Mouse (Mus musculus): Measurements from ENCODE around the gene Nras. TPM values are rescaled to one million over a fixed set of nuclear protein-coding genes. Genes with fewer than 3 reads are reported as not detected.
A peak's percentile ranks its signal among the peaks of the same experiment; 100 is the strongest.

Nras gene
- polyA plus RNA-seq, 1 experiment from 2014 or later: 102 TPM

GRCm38 (mm10) chr3:103081861-103082453 is 23.9 kb downstream of the Nras start:
- Histone ChIP-seq H3K4me3 (ENCODE audit: low read depth, low read length) (no peak overlapping the region), H3K4me1 (replicated peaks; ENCODE audit: control insufficient read depth, insufficient read depth, low read length) (no peaks in the 10 kb centered on the region), H3K27me3 (replicated peaks; ENCODE audit: control insufficient read depth, insufficient read depth, low read length) (no peaks in the 10 kb centered on the region), H3K4me2 (no peak overlapping the region), H3K36me3 (ENCODE audit: control insufficient read depth, insufficient read depth, low read length) (no peaks in the 10 kb centered on the region), H3K9me3 (ENCODE audit: control insufficient read depth, low read length) (no peaks in the 10 kb centered on the region), H3K9ac (ENCODE audit: low read depth, low read length) (no peak overlapping the region), H3K27ac (ENCODE audit: low read depth, low read length) (no peak overlapping the region)
- 86% methylated on average over 17 of the region's 17 CpGs for WGBS
- DNase-seq (ENCODE audit: low spot score) (no peak), ATAC-seq (replicated peaks; ENCODE audit: low FRiP score) (no peak)

- no peak overlapping the region for H3K9ac ChIP-seq (ENCODE audit: low read depth, low read length)
- H3K9me3 ChIP-seq (ENCODE audit: control insufficient read depth, low read length): no peaks in the 10 kb centered on the region
- ATAC-seq (replicated peaks; ENCODE audit: low FRiP score): peak; percentile 39; the same call in 1 of the 2 replicates
- DNase-seq (ENCODE audit: low spot score): no peak
- H3K36me3 ChIP-seq (ENCODE audit: control insufficient read depth, insufficient read depth, low read length): no peaks in the 10 kb centered on the region
- H3K4me2 ChIP-seq: no peak overlapping the region
- no peak overlapping the region for H3K4me3 ChIP-seq (ENCODE audit: low read depth, low read length)
- H3K27ac ChIP-seq (ENCODE audit: low read depth, low read length): no peak overlapping the region
- no peaks in the 10 kb centered on the region for H3K27me3 ChIP-seq (replicated peaks; ENCODE audit: control insufficient read depth, insufficient read depth, low read length)
- WGBS: 78% methylated on average over 5 of the region's 5 CpGs
- H3K4me1 ChIP-seq (replicated peaks; ENCODE audit: control insufficient read depth, insufficient read depth, low read length): no peaks in the 10 kb centered on the region
These were observed 24.7 kb downstream of the Nras start for GRCm38 (mm10) chr3:103082761-103083160.

GRCm38 (mm10) chr3:103085986-103086385 is 27.9 kb downstream of the Nras start:
- Histone ChIP-seq H3K4me2 (no peak overlapping the region), H3K27me3 (replicated peaks; ENCODE audit: control insufficient read depth, insufficient read depth, low read length) (0 out of 2 replicates have a peak, but pooled peaks cover 2% of the 10 kb centered on the region), H3K36me3 (ENCODE audit: control insufficient read depth, insufficient read depth, low read length) (no peaks in the 10 kb centered on the region), H3K9me3 (ENCODE audit: control insufficient read depth, low read length) (no peaks in the 10 kb centered on the region), H3K4me3 (ENCODE audit: low read depth, low read length) (no peak overlapping the region), H3K9ac (ENCODE audit: low read depth, low read length) (no peak overlapping the region), H3K4me1 (replicated peaks; ENCODE audit: control insufficient read depth, insufficient read depth, low read length) (no peaks in the 10 kb centered on the region), H3K27ac (ENCODE audit: low read depth, low read length) (no peak overlapping the region)
- DNase-seq (ENCODE audit: low spot score) (no peak), ATAC-seq (replicated peaks; ENCODE audit: low FRiP score) (no peak)
- 76% methylated on average over 3 of the region's 3 CpGs for WGBS

GRCm38 (mm10) chr3:103091753-103092152 is 33.7 kb downstream of the Nras start:
- ATAC-seq (replicated peaks; ENCODE audit: low FRiP score) (no peak), DNase-seq (ENCODE audit: low spot score) (no peak)
- H3K36me3 ChIP-seq (ENCODE audit: control insufficient read depth, insufficient read depth, low read length): no peaks in the 10 kb centered on the region
- no peak overlapping the region for H3K9ac ChIP-seq (ENCODE audit: low read depth, low read length)
- H3K9me3 ChIP-seq (ENCODE audit: control insufficient read depth, low read length): no peaks in the 10 kb centered on the region
- 0 out of 2 replicates have a peak, but pooled peaks cover 2% of the 10 kb centered on the region for H3K27me3 ChIP-seq (replicated peaks; ENCODE audit: control insufficient read depth, insufficient read depth, low read length)
- H3K4me3 ChIP-seq (ENCODE audit: low read depth, low read length): no peak overlapping the region
- no peak overlapping the region for H3K27ac ChIP-seq (ENCODE audit: low read depth, low read length)
- H3K4me1 ChIP-seq (replicated peaks; ENCODE audit: control insufficient read depth, insufficient read depth, low read length): 0 out of 2 replicates have a peak, but pooled peaks cover 3% of the 10 kb centered on the region
- H3K4me2 ChIP-seq: no peak overlapping the region
- WGBS: 88% methylated on average over 2 of the region's 2 CpGs

- Histone ChIP-seq H3K36me3 (ENCODE audit: control insufficient read depth, insufficient read depth, low read length) (no peaks in the 10 kb centered on the region), H3K9ac (ENCODE audit: low read depth, low read length) (no peak overlapping the region), H3K4me3 (ENCODE audit: low read depth, low read length) (no peak overlapping the region), H3K27ac (ENCODE audit: low read depth, low read length) (no peak overlapping the region), H3K9me3 (ENCODE audit: control insufficient read depth, low read length) (no peaks in the 10 kb centered on the region), H3K4me2 (peak overlapping the region; percentile 22; the same call in 1 of the 2 replicates), H3K4me1 (replicated peaks; ENCODE audit: control insufficient read depth, insufficient read depth, low read length) (no peaks in the 10 kb centered on the region; the same call in 1 of the 2 replicates), H3K27me3 (replicated peaks; ENCODE audit: control insufficient read depth, insufficient read depth, low read length) (no peaks in the 10 kb centered on the region)
- no peak for DNase-seq (ENCODE audit: low spot score)
- WGBS: 71% methylated on average over 23 of the region's 23 CpGs
- no peak for ATAC-seq (replicated peaks; ENCODE audit: low FRiP score)
These were observed 40.6 kb downstream of the Nras start for GRCm38 (mm10) chr3:103098662-103099061.

- H3K4me1 ChIP-seq (replicated peaks; ENCODE audit: control insufficient read depth, insufficient read depth, low read length): no peaks in the 10 kb centered on the region; the same call in 1 of the 2 replicates
- no peaks in the 10 kb centered on the region for H3K27me3 ChIP-seq (replicated peaks; ENCODE audit: control insufficient read depth, insufficient read depth, low read length)
- H3K9me3 ChIP-seq (ENCODE audit: control insufficient read depth, low read length): no peaks in the 10 kb centered on the region
- 74% methylated on average over 6 of the region's 6 CpGs for WGBS
- ATAC-seq (replicated peaks; ENCODE audit: low FRiP score): no peak
- H3K27ac ChIP-seq (ENCODE audit: low read depth, low read length): no peak overlapping the region
- no peaks in the 10 kb centered on the region for H3K36me3 ChIP-seq (ENCODE audit: control insufficient read depth, insufficient read depth, low read length)
- no peak for DNase-seq (ENCODE audit: low spot score)
- no peak overlapping the region for H3K9ac ChIP-seq (ENCODE audit: low read depth, low read length)
- H3K4me3 ChIP-seq (ENCODE audit: low read depth, low read length): no peak overlapping the region
- no peak overlapping the region for H3K4me2 ChIP-seq
These were observed 41.6 kb downstream of the Nras start for GRCm38 (mm10) chr3:103099667-103100066.

- Histone ChIP-seq H3K4me1 (replicated peaks; ENCODE audit: control insufficient read depth, insufficient read depth, low read length) (no peaks in the 10 kb centered on the region; the same call in 1 of the 2 replicates), H3K9me3 (ENCODE audit: control insufficient read depth, low read length) (no peaks in the 10 kb centered on the region), H3K9ac (ENCODE audit: low read depth, low read length) (no peak overlapping the region), H3K4me3 (ENCODE audit: low read depth, low read length) (no peak overlapping the region), H3K27me3 (replicated peaks; ENCODE audit: control insufficient read depth, insufficient read depth, low read length) (no peaks in the 10 kb centered on the region), H3K27ac (ENCODE audit: low read depth, low read length) (no peak overlapping the region), H3K4me2 (no peak overlapping the region), H3K36me3 (ENCODE audit: control insufficient read depth, insufficient read depth, low read length) (no peaks in the 10 kb centered on the region)
- DNase-seq (ENCODE audit: low spot score): no peak
- WGBS: 42% methylated on average over 2 of the region's 2 CpGs
- ATAC-seq (replicated peaks; ENCODE audit: low FRiP score): no peak
These were observed 42.6 kb downstream of the Nras start for GRCm38 (mm10) chr3:103100735-103101134.

- Histone ChIP-seq H3K4me2 (no peak overlapping the region), H3K36me3 (ENCODE audit: control insufficient read depth, insufficient read depth, low read length) (no peaks in the 10 kb centered on the region), H3K27ac (ENCODE audit: low read depth, low read length) (no peak overlapping the region), H3K9ac (ENCODE audit: low read depth, low read length) (no peak overlapping the region), H3K4me3 (ENCODE audit: low read depth, low read length) (no peak overlapping the region), H3K9me3 (ENCODE audit: control insufficient read depth, low read length) (no peaks in the 10 kb centered on the region), H3K27me3 (replicated peaks; ENCODE audit: control insufficient read depth, insufficient read depth, low read length) (no peaks in the 10 kb centered on the region), H3K4me1 (replicated peaks; ENCODE audit: control insufficient read depth, insufficient read depth, low read length) (no peaks in the 10 kb centered on the region; the same call in 1 of the 2 replicates)
- no peak for ATAC-seq (replicated peaks; ENCODE audit: low FRiP score)
- DNase-seq (ENCODE audit: low spot score): no peak
- 60% methylated on average over 5 of the region's 5 CpGs for WGBS
These were observed 43.1 kb downstream of the Nras start for GRCm38 (mm10) chr3:103101194-103101593.

- H3K27me3 ChIP-seq (replicated peaks; ENCODE audit: control insufficient read depth, insufficient read depth, low read length): no peaks in the 10 kb centered on the region
- H3K36me3 ChIP-seq (ENCODE audit: control insufficient read depth, insufficient read depth, low read length): no peaks in the 10 kb centered on the region
- H3K9me3 ChIP-seq (ENCODE audit: control insufficient read depth, low read length): no peaks in the 10 kb centered on the region
- ATAC-seq (replicated peaks; ENCODE audit: low FRiP score) (peak; percentile 30), DNase-seq (ENCODE audit: low spot score) (peak; percentile 41)
- peak overlapping the region; percentile 86 for H3K9ac ChIP-seq (ENCODE audit: low read depth, low read length)
- no peaks in the 10 kb centered on the region; the same call in 1 of the 2 replicates for H3K4me1 ChIP-seq (replicated peaks; ENCODE audit: control insufficient read depth, insufficient read depth, low read length)
- H3K4me3 ChIP-seq (ENCODE audit: low read depth, low read length): peak overlapping the region; percentile 80
- WGBS: under 1% methylated on average over 14 of the region's 14 CpGs
- H3K4me2 ChIP-seq: peak overlapping the region; percentile 99
- H3K27ac ChIP-seq (ENCODE audit: low read depth, low read length): peak overlapping the region; percentile 8; the same call in 1 of the 2 replicates
These were observed 43.8 kb downstream of the Nras start for GRCm38 (mm10) chr3:103101909-103102308.
